Mouse (Mus musculus) forelimb bud, embryonic 11.5 days (tissue): Measurements from ENCODE around the gene Ankrd54.

ENCODE experiments used
- DNase-seq: peaks from one replicate; pipeline ENCODE4 v3.0.0-alpha.2; 2012; ENCODE audit warnings: low read depth, low spot score

Ankrd54 gene

GRCm38 (mm10) chr15:79062376-79063159 lies at the start of gene Ankrd54:
TSS of gene Ankrd54 (minus strand) at chr15:79062893.
- DNase-seq: peak; percentile 100

- no peak for DNase-seq
Observed at GRCm38 (mm10) chr15:79111774-79112173, 49.1 kb upstream of the Ankrd54 start.

GRCm38 (mm10) chr15:79110528-79110927 lies 47.8 kb upstream of the Ankrd54 start:
- DNase-seq: no peak

GRCm38 (mm10) chr15:79110031-79110430 lies 47.3 kb upstream of the Ankrd54 start:
- DNase-seq: no peak

- DNase-seq: no peak
Observed at GRCm38 (mm10) chr15:79109321-79109934, 46.7 kb upstream of the Ankrd54 start.

- DNase-seq: peak; percentile 76
Observed at GRCm38 (mm10) chr15:79108421-79109320, 46.0 kb upstream of the Ankrd54 start, which contains the start of gene Micall1. TSS of gene Micall1 (plus strand) at chr15:79108898.

GRCm38 (mm10) chr15:79107966-79108365 lies 45.3 kb upstream of the Ankrd54 start:
- peak; percentile 43 for DNase-seq

- no peak for DNase-seq
Observed at GRCm38 (mm10) chr15:79105804-79106203, 43.1 kb upstream of the Ankrd54 start.

- no peak for DNase-seq
Observed at GRCm38 (mm10) chr15:79103264-79103663, 40.6 kb upstream of the Ankrd54 start.

- DNase-seq: no peak
Observed at GRCm38 (mm10) chr15:79101531-79101930, 38.8 kb upstream of the Ankrd54 start.

- no peak for DNase-seq
Observed at GRCm38 (mm10) chr15:79100391-79100790, 37.7 kb upstream of the Ankrd54 start.

- DNase-seq: no peak
Observed at GRCm38 (mm10) chr15:79099456-79099855, 36.8 kb upstream of the Ankrd54 start.

- no peak for DNase-seq
Observed at GRCm38 (mm10) chr15:79098868-79099267, 36.2 kb upstream of the Ankrd54 start.

- DNase-seq: no peak
Observed at GRCm38 (mm10) chr15:79098220-79098619, 35.5 kb upstream of the Ankrd54 start.

- no peak for DNase-seq
Observed at GRCm38 (mm10) chr15:79097611-79098025, 34.9 kb upstream of the Ankrd54 start.

- DNase-seq: no peak
Observed at GRCm38 (mm10) chr15:79097135-79097534, 34.4 kb upstream of the Ankrd54 start.

GRCm38 (mm10) chr15:79096556-79096955 lies 33.9 kb upstream of the Ankrd54 start:
- no peak for DNase-seq

- no peak for DNase-seq
Observed at GRCm38 (mm10) chr15:79095483-79095882, 32.8 kb upstream of the Ankrd54 start.

- no peak for DNase-seq
Observed at GRCm38 (mm10) chr15:79093083-79093839, 30.6 kb upstream of the Ankrd54 start.

- DNase-seq: no peak
Observed at GRCm38 (mm10) chr15:79092284-79092683, 29.6 kb upstream of the Ankrd54 start.

- no peak for DNase-seq
Observed at GRCm38 (mm10) chr15:79079567-79079966, 16.9 kb upstream of the Ankrd54 start.
